Mouse (Mus musculus): Measurements from ENCODE around the gene Scyl2.
A peak's percentile ranks its signal among the peaks of the same experiment; 100 is the strongest.
"Not testable (repeated sequence)": the region's sequence is repeated elsewhere in the genome, so short reads cannot be mapped to it uniquely, and the experiment has no call there.

Gene Scyl2

DNA sequence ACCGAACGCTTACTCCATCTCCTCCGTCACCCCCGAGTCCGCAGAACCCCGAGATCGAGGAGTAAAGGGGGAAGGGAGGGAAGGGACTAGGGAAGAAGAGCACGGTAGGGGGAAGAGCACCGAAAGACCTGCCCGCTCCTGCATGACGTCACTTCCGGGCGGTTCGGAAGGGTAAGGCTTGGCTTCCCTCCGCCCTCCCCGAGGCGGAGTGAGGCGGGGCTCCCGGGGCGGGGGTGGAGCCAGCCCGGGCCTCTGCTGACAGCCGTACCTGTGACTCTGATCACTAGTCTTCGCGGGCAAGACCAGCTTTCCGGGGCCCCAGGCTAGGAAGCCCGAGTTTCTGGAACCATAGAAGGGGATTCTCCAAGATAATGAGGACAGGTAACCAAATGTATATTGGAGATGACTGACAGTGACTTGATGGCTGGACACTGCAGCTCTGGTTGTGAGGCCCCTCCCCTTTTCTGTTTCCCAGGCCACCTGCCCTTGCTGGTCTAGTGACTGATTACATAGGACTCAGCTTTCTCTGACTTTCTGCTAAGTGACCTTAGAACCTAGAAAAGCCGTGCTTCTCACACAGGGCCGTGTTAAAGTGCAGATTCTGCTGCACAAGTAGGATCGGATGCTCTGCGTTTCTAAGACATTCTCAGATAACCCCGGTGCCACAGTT, at the start of gene Scyl2:
TSS of gene Scyl2 (minus strand) at position 147 of the 670 bp plus-strand sequence.
- DNase-seq (ENCODE audit: extremely low read depth, insufficient read length, low spot score), result peak; percentile 86

DNA sequence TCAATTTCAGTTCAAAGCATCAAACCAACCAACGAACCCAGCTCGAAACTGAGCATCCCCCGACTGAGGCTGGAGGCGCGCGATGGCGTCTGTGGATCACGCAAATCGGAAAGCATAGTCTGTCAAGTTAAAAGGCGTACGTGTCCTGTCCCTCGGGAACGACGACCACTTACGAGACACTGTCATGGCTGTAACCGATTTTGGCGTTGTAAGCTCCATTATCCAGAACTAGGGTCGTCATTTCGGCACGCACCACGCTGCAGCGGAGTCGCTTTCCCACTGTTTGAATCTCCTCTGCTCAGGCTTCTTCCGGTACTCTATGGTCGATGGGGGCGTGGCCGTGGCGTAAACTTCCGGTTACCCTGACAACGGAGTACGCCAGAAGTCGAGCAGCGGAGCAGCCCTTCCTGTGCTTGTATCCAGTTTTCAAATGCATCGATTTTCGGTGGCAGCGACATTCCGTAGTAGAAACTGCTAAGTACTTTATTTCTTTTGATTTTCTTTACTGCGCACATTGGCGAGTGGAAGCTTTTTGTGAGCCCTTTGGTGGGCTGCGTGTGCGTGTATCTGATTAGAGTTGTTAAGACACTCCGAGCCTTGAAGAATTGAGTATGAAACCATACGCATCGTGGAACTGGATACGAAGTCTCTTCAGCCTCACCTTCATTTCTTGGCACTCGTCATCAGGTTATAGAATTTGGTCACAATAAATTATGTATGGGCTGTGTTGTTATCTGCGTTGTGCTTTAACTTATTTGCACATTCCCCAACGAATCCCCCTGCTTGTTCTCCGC, 46.1 kb upstream of the Scyl2 start, which contains the start of gene Actr6:
TSS of gene Actr6 (minus strand) at position 295 of the 794 bp plus-strand sequence.
- peak; percentile 82 for DNase-seq (ENCODE audit: extremely low read depth, insufficient read length, low spot score)

DNA sequence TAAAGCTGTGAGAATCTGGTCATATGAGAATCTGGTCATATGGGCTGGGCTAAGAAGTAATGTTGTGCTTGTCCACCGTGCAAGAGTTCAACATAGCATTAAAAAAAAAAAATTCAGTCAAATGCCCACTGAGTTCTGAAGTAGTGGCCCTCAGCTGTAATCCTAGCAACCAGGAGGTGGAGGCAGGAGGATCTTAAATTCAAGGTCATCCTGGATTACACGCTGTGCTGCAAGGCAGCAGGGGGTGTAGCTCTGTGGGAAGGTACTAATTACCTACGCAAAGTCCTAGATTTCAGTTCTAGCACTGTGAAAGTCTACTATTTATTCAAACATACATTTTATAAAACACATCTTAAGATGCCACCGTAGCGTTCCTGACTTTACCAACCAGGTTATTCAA, 45.3 kb upstream of the Scyl2 start:
- no peak for DNase-seq (ENCODE audit: extremely low read depth, insufficient read length, low spot score)

DNA sequence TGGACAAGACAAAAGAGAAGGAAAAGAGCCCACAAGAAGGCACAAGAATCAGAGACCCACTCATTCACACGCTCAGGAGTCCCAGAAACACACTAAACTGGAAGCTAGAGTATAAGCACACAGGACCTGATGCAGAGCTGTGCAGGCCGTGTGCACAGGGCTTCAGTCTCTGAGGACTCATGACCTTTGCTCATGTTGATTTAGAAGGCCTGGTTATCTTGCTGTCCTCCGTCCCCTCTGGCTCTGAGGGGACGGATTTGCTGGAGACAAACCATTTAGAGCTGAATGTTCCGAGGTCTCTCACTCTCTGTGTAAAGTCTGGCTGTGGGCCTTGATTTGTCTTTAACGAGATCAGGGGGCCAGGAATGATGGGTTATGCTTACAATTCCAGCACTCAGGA, 44.3 kb upstream of the Scyl2 start:
- no peak for DNase-seq (ENCODE audit: extremely low read depth, insufficient read length, low spot score)

DNA sequence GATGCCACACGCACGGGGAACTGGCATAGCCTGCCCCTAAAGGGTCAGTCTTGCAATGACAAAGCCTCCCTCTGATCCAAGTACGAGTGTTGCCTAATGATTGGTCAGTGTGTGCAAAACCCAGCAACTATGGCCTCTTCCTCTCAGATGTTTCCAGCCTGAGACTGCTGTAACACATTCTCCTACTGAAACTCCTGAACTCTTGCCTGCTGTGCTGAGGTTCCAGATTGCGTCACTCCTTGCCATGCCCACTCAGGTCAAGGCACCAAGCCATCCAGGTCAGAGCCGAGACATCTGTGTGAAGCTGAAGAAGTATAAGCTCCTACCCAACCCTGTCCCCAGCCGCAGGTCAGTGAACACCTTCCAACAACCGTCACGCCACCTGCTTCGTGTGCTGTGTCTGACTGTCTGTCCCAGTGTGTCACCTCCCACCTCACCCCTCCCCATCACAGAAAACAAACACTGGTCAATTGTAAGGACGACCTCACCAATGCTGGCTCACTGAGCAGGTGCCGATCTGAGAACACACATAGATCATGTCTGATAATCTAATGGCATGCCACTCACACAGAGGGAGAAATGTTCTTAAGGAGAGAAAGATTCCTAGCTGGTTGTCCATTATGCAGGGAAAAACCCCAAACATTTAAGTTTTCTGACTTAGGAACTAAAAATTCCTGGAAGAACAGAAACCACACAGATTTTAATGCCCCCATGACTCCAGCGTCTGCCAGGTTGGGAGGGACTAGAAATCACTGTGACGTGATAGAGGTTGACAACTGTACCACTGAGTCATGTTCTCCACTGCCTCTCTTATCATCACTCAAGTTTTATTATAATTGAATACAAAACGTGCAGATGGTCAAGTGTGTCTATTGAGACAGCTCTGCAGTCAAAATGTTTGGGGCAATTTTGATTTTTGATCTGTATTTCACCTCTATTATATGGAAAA, 36.4 kb upstream of the Scyl2 start:
- DNase-seq (ENCODE audit: extremely low read depth, insufficient read length, low spot score), result no peak

DNA sequence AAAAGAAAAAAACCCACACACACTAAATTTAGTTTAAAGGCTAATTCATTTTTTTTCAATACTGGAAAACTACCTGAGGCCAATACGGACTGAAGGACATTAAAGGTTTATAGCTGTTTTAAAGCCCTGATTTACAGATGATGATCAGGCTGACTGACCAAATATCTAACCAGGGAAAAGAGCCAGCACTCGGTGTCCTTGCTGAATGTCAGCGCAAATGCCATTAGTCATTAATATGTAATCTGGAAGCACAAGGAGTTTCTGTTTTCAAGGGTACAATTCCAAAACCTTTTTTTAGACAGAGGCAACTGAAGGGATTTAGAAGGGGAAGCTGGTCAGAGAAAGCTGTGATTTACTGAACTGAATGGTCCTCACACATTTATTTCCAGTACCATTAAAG, 34.7 kb upstream of the Scyl2 start:
- DNase-seq (ENCODE audit: extremely low read depth, insufficient read length, low spot score), result no peak

DNA sequence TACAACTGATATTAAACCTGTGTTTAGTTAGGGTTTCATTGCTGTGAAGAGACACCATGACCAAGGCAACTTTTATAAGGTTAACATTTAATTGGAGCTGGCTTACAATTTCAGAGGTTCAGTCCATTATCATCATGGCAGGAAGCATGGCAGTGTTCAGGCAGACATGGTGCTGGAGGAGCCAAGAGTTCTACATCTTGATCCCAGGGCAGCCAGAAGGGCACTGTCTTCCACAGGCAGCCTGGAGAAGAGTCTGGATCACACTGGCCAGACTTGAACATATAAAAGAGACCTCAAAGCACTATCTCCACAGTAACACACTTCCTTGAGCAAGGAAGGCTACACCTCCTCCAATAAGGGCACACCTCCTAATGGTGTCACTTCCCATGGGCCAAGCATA, 34.2 kb upstream of the Scyl2 start:
- no peak for DNase-seq (ENCODE audit: extremely low read depth, insufficient read length, low spot score)

DNA sequence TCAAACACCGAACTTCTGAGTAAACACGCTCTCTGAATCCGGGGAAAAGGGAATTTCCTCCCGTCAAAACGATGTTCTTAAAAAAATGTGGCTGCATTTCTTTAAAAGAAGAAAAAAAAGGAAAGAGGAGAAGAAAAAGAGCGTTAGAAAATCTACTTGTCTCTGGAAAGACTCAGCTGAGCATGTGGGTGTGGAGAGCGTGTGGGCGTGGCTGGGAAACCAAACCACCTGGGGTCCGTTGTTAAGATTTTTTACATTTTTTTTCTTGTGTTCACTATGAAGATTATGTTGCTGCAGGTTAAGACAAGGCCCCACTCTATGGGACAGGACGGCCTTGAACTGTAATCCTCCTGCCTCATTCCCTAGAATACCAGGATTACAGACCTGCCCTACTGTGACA, 28.8 kb upstream of the Scyl2 start:
- no peak for DNase-seq (ENCODE audit: extremely low read depth, insufficient read length, low spot score)

DNA sequence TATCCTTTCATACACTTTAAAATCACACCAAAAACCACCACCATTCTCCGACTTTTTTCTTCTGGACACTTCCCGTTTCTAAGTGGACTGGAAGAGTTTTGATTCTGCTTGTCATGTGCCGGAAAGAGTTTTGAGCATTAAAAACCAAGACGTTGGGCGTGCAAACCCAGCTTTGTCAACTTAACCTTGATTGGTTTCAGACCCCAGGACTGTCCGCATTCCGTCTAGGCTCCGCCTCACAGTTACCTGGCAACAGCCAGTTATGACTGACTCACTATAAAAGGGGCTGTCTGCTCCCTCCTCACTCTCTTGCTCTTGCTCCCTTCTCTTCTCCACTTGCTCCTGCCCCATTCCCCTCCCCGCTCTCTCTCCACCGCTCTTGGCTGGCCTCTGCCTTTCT, 22.6 kb upstream of the Scyl2 start:
- DNase-seq (ENCODE audit: extremely low read depth, insufficient read length, low spot score), result no peak

DNA sequence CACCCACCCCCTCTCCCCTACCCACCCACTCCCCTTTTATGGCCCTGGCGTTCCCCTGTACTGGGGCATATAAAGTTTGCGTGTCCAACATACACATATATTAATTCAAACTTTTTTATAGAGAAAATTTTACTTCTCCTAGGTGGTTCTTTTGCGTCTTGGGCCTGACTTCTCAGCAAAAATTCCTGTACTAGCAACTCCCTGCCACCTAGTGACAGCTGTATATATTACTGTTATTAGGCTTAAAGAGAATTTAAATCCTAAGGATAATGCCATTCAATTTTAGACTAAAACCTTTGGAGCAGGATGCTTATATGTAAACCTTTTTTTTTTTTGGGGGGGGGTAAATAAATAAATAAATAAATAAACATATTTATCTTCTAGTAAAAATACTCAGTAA, 21.3 kb upstream of the Scyl2 start:
- no peak for DNase-seq (ENCODE audit: extremely low read depth, insufficient read length, low spot score)

DNA sequence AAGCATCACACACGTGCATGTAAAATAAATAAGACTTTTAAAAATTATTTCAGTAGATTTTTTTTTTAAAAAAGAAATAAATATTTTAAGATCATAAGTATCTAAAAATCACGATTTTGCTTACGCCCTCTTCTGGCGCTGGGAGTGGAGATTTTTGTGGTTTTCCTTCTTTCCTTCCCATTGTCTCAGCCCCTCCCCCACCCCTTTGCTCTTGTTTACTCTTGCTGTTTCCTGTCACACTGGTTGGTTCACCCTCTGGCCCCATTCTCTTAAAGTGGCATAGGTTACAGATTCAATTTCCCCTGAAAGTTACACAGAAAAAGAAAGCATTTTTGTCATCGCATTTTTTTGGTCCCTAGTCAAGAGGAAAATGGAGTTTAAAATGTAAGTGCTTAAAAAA, 17.0 kb upstream of the Scyl2 start:
- DNase-seq (ENCODE audit: extremely low read depth, insufficient read length, low spot score), result no peak

DNA sequence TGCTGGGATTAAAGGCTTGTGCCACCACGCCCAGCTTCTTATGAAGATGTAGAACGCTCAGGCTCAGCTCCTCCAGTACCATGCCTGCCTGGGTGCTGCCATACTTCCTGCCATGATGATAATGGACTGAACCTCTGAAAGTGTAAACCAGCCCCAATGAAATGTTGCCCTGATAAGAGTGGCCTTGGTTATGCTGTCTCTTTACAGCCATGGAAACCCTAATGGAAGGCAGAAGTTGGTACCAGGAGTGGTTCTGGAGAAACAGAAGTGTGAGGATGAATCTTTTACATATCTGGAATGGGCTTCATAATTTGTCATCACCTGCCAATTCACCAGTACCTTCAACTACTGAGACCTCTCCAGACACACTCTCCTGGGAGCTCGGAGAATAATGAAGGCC, 11.9 kb upstream of the Scyl2 start:
- no peak for DNase-seq (ENCODE audit: extremely low read depth, insufficient read length, low spot score)

DNA sequence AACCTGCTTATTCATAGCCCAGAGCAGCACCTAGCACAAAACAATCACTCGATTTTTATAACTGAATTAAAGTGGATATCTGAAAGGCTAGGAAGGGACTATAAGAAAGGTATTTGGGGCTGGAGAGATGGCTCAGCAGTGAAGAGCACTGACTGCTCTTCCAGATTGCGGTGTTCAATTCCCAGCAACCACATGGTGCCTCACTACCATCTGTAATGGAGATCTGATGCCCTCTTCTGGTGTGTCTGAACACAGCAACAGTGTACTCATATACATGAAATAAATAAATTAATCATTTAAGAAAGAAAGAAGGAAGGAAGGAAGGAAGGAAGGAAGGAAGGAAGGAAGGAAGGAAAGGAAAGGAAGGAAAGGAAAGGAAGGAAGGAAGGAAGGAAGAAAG, 10.2 kb upstream of the Scyl2 start:
- DNase-seq (ENCODE audit: extremely low read depth, insufficient read length, low spot score), result not testable (repeated sequence)

DNA sequence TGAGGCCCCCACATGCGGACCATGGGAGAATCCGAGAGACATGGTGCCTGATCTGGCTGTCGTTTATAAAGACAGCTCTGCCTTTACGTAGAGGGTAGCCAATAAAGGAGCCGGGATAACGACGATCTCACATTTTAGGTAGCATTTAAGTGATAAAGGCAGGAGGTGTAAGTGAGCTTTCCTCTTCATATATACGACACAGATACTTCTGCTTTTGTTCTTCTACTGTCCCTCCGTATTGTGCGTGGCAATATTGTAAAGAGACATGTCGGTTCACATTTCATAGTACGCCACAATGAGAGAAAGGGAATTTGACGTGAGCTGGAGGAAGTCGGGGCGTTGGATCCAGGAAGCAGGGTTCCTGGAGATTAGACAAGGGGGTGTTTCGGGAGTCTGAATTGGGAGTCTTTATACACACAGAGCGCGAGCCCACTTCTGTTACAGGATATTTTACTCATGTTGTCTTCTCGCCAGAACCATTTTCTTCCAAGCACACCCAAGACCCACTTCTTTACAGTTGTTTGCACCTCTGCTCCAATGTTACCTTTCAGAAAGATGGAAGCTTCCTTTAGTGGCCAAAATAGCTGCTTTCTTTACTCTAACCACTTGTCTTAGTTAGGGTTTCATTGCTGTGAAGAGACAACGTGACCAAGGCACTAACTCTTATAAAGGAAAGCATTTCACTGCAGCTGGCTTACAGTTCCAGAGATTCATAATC, 9.3 kb upstream of the Scyl2 start:
- DNase-seq (ENCODE audit: extremely low read depth, insufficient read length, low spot score), result no peak

DNA sequence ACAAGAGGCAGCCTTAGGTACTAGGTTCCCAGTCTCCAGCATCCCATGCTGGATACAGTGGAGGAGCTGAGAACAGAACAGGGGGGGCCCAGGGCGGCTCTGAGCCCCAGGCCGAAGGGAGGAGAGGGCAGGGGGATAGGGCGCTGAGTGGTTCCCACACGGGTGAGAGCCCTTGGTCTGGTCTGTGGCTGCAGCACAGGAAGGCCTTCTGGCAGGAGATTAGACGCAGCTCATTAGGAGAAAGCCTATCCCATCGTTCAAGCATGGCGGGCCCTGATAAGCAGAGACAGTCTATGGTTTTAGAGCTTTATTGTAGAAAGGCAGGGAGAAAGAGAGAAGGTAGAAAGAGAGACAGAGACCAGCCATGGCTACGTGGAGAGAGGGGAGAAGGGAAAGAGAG, 3.9 kb upstream of the Scyl2 start:
- DNase-seq (ENCODE audit: extremely low read depth, insufficient read length, low spot score), result no peak

DNA sequence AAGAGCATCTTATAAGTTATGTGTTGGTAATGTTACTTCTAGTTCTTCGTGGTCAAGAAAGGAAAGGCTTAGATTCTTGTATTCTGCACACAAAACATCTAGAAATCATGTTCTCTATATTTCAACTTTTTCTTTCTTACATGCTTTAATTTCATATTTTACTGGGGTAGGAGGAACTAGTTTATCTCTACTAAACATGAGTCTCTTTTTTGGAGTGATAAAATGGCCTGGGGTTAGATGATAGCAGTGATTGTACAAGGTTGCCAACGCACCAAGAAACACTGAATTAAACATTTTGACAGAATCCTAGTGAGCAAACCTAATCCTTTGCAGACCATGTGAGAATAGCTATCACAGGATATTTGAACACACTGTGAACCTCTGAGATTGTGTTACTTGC, 1.4 kb upstream of the Scyl2 start:
- no peak for DNase-seq (ENCODE audit: extremely low read depth, insufficient read length, low spot score)

DNA sequence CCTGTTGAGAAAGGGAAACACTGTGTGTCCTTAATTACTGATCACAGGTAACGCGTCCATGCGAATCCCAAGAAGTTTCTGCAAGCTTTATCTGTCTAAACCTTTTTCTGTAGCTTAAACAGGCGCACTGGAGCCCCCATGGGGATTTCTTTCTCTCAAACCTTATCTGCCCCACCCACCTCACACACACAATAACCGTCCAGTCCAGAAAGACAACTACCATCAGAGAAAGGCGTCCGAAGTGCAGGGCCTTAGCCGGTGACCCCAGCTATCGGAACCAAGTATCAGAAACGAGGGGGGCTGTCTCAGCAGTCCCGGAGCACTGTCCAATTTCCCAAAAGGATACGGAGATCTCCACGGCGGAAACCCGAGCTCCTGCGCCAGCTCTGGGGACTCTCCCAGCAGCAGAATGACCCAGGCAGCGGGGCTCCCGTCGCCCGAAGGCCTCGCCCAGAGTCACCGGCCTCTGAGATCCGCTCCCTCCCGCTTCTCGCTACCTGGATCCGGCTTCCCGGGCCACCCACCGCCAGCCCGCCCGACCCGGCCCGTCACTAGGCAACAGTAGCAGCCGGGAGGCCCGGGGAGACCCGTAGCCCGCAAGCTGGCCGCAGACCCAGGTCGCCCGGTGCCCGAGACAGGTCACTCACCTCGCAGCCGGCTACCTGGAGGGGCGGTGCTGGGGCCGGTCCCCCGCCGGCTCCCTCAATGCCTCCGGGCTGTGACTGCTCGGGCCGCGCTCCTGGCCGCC, 520 bp downstream of the Scyl2 start:
- no peak for DNase-seq (ENCODE audit: extremely low read depth, insufficient read length, low spot score)

DNA sequence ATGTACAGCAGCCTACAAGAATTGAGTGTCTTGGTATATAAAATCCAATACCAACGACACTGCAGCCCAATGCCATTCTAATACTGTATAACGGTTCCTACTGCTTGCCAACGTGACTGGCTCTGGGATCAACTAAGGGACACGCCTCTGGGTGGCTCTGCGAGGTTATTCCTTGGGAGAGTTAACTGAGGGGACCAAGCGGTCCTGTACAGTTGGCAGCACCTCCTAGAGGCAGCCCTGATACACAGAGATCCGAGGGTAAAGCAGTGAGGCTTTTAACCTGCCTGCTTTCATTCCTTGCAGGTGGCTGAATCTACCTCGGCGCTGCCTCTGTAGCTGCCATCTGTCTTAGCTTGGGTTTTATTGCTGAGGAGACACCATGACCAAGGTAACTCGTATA, 3.1 kb downstream of the Scyl2 start:
- DNase-seq (ENCODE audit: extremely low read depth, insufficient read length, low spot score), result no peak

DNA sequence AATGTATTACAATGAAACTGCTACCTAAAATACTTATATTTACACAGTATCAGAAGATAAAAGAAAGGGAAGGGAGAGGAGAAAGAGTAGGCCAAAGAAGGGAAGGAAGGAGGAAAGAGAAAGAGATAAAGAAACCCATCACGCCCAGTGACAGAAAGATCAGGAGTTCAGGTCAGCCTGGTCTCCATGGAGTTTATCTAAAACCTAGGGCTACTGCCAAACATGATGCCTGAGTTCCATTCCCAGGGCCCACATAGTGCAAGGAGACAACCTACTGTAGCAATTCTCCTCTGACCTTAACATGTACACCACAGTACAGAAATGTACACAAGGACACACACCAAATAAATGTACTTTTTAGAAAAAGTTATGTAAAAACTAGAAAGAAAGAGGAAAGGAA, 3.9 kb downstream of the Scyl2 start:
- no peak for DNase-seq (ENCODE audit: extremely low read depth, insufficient read length, low spot score)

DNA sequence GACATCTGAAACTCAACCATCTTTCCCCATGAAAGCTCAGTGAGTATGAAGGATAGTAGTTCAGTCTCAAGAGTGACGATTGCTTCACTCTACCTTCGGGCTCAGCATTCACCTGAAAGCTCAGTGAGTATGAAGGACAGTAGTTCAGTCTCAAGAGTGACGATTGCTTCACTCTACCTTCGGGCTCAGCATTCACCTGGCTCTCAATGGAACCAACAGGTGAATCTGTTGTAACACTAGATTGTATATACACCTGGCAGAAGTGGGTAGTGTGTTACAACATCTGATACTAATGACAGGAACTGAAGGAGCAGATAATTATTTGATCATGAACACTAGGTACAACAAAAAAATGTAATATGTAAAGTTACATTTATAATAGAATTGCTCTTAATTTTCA, 4.4 kb downstream of the Scyl2 start:
- no peak for DNase-seq (ENCODE audit: extremely low read depth, insufficient read length, low spot score)
